ENCODE assay signal across 8 mouse cellular contexts in genomic region chr12:3806703-3807547, GRCm38 (mm10). TPM values are rescaled to one million over a fixed set of nuclear protein-coding genes. Genes with fewer than 3 reads are reported as not detected.
DNase-seq lines count a peak whose midpoint lies in the region; ATAC-seq and TF ChIP-seq lines count a peak whose summit lies in the region.

No protein-coding gene starts in this region.

- TF ChIP-seq CTCF in gastrocnemius, adult 2 months (IDR thresholded peaks at IDR 0.05), result no peak

- no peaks in the 10 kb centered on the region for H3K36me3 ChIP-seq in hindbrain, embryonic 15.5 days
- no peaks in the 10 kb centered on the region for H3K36me3 ChIP-seq in limb, embryonic 11.5 days (ENCODE audit: control insufficient read depth, insufficient read depth, low read length)
- no peaks in the 10 kb centered on the region for H3K36me3 ChIP-seq in midbrain, embryonic 12.5 days
- H3K36me3 ChIP-seq in splenic B cell, adult 2 months (ENCODE audit: control insufficient read depth, insufficient read depth, low read length, poor library complexity, severe bottlenecking), result no peaks in the 10 kb centered on the region

- H3K4me3 ChIP-seq in gastrocnemius, adult 2 months, result peak overlapping the region; percentile 94
- H3K4me3 ChIP-seq in hindbrain, embryonic 15.5 days, result peak overlapping the region; percentile 88
- peak overlapping the region; percentile 75 for H3K4me3 ChIP-seq in limb, embryonic 11.5 days (ENCODE audit: low read depth, low read length)
- H3K4me3 ChIP-seq in midbrain, embryonic 12.5 days, result peak overlapping the region; percentile 68

- peaks cover 48% of the 10 kb centered on the region for H3K4me1 ChIP-seq in hindbrain, embryonic 15.5 days (replicated peaks)
- peaks cover 30% of the 10 kb centered on the region for H3K4me1 ChIP-seq in limb, embryonic 11.5 days (ENCODE audit: control insufficient read depth, insufficient read depth, low read length)
- H3K4me1 ChIP-seq in midbrain, embryonic 12.5 days, result peaks cover 49% of the 10 kb centered on the region

- peak overlapping the region; percentile 73 for H3K9ac ChIP-seq in hindbrain, embryonic 15.5 days
- H3K9ac ChIP-seq in limb, embryonic 11.5 days (ENCODE audit: low read length), result peak overlapping the region; percentile 90
- H3K9ac ChIP-seq in midbrain, embryonic 12.5 days (replicated peaks), result peak overlapping the region; percentile 92

- H3K4me2 ChIP-seq in hindbrain, embryonic 15.5 days, result peak overlapping the region; percentile 84
- H3K4me2 ChIP-seq in limb, embryonic 11.5 days (ENCODE audit: low read depth, severe bottlenecking), result peak overlapping the region; percentile 68
- H3K4me2 ChIP-seq in midbrain, embryonic 12.5 days (replicated peaks), result peak overlapping the region; percentile 83

- H3K27ac ChIP-seq in gastrocnemius, adult 2 months, result peak overlapping the region; percentile 96
- peak overlapping the region; percentile 95 for H3K27ac ChIP-seq in hindbrain, embryonic 15.5 days (replicated peaks)
- H3K27ac ChIP-seq in limb, embryonic 11.5 days (replicated peaks; ENCODE audit: low read depth, low read length), result peak overlapping the region; percentile 79
- H3K27ac ChIP-seq in midbrain, embryonic 12.5 days (replicated peaks), result peak overlapping the region; percentile 82

- 1% methylated on average over 24 of the region's 141 CpGs for WGBS in hindbrain, embryonic 15.5 days
- WGBS in limb, embryonic 11.5 days, result under 1% methylated on average over 56 of the region's 141 CpGs
- WGBS in midbrain, embryonic 12.5 days, result 1% methylated on average over 50 of the region's 141 CpGs

- DNase-seq in layer of hippocampus, adult 11-12 months (ENCODE audit: low spot score), result peak; percentile 68
- DNase-seq in layer of hippocampus, adult 9-10 months (ENCODE audit: low spot score), result no peak
- DNase-seq in cerebellum, adult 11-12 months, result peak; percentile 83
- DNase-seq in gastrocnemius, adult 2 months, result peak; percentile 90
- DNase-seq in limb, embryonic 11.5 days (ENCODE audit: low spot score), result peak; percentile 66
- peak; percentile 59 for DNase-seq in splenic B cell, adult 2 months (ENCODE audit: low read depth, low spot score)

- intact Hi-C loops in gastrocnemius, adult 2 months (cut with DNase I), result loop anchor here (1.0 to 5.0 kb wide), 2 partner anchors 26 to 110 kb away; no protein-coding TSS in a partner anchor

- no peaks in the 10 kb centered on the region for H3K27me3 ChIP-seq in hindbrain, embryonic 15.5 days
- H3K27me3 ChIP-seq in limb, embryonic 11.5 days (ENCODE audit: control insufficient read depth, insufficient read depth, low read length), result peaks cover 3% of the 10 kb centered on the region; the same call in 1 of the 2 replicates
- peaks cover 30% of the 10 kb centered on the region for H3K27me3 ChIP-seq in midbrain, embryonic 12.5 days
- no peaks in the 10 kb centered on the region for H3K27me3 ChIP-seq in splenic B cell, adult 2 months (ENCODE audit: control insufficient read depth, insufficient read depth, low read length, poor library complexity, severe bottlenecking)

- ATAC-seq in hindbrain, embryonic 15.5 days (ENCODE audit: low FRiP score, low read depth), result peak; percentile 47
- ATAC-seq in limb, embryonic 11.5 days (ENCODE audit: insufficient number of reproducible peaks, low FRiP score, low TSS enrichment, low read depth), result peak; percentile 17; the same call in 1 of the 2 replicates
- ATAC-seq in midbrain, embryonic 12.5 days (ENCODE audit: low FRiP score, low read depth), result peak; percentile 21

- H3K9me3 ChIP-seq in hindbrain, embryonic 15.5 days, result no peaks in the 10 kb centered on the region
- H3K9me3 ChIP-seq in limb, embryonic 11.5 days (ENCODE audit: control insufficient read depth, low read length), result no peaks in the 10 kb centered on the region
- no peaks in the 10 kb centered on the region for H3K9me3 ChIP-seq in midbrain, embryonic 12.5 days

RNA-seq across cellular contexts. Expression of gene Dnmt3a, which starts 1.1 kb away (rescaled TPM):
- 10 to 100 TPM; 57.5 to 97.5 TPM for total RNA-seq in gastrocnemius, adult 2 months (2021)
- polyA plus RNA-seq in hindbrain, embryonic 15.5 days (2015; fragmentation: Nextera tagmentation; extraction: Ambion mirVana), result 109 and 144 TPM in 2 replicates
- polyA plus RNA-seq in limb, embryonic 11.5 days (2014; fragmentation: Nextera tagmentation; extraction: Ambion mirVana), result 158 and 179 TPM in 2 replicates
- 137 and 143 TPM in 2 replicates for polyA plus RNA-seq in midbrain, embryonic 12.5 days (2016; fragmentation: Nextera tagmentation; extraction: Ambion mirVana)
